Mouse (Mus musculus) frontal cortex, postnatal 14 days (tissue): ENCODE data around the gene Gm20489.

ENCODE experiments used
- DNase-seq, 2 experiments: peaks; one replicate each; pipeline ENCODE4 v3.0.0; 2022; ENCODE audit warnings: low spot score in 2 of 2

Gm20489 gene

DNA sequence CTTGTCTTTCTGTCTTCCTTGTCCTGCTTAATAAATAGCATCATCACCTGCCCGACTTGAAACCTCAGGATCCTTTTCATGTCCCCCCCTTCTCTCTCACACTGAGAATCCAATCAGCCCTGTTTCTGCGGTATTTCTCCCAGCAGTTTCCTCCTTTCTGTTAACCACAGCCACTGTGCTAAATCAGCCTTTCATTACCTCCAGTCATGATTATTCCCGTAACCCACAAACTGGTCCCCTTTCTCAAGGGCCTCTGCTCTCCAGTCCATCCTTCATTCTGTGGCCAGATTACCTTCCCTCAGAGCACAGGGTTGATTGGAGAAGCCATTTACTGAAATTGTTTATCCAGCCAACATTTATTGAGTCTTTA is at the start of gene Gm20489:
Gm20489 (minus strand) TSS at position 269 of the 370 bp plus-strand sequence.
- DNase-seq = no peak

DNA sequence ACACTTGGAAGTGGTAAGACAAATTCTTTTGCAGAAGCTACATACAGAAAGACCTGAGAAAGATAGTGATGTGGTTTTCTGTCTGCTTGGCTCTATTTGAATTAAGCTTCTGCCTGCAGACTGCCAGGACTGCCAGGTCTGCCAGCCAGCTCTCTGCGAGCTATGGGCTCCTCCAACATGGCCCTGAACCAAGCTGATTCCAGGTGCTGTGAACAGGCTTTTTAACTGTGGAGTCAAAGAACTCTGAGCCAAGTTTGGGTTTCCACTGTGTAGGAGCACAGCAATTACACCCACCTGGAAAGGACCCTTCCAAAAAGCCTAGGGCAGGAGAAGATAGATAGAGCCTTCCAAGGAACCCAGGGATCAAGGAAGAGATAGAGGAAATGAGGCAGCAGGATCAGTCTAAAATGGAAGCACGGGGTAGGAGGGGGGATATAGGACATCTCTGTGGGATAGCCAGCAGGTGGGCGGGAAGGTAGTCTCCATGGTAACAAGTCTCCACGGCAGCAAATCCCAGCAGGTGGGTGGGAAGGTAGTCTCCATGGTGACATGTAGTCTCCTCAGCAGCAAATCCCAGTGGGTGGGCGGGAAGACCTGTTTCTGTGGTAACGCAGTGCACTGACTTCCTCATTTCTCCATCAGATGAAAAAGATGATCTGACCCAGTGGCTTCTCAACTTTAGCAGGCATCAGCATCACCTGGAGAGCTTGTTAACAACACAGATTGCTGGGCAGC is 45.0 kb upstream of the Gm20489 start:
- DNase-seq = peak; percentile 64 to 78

DNA sequence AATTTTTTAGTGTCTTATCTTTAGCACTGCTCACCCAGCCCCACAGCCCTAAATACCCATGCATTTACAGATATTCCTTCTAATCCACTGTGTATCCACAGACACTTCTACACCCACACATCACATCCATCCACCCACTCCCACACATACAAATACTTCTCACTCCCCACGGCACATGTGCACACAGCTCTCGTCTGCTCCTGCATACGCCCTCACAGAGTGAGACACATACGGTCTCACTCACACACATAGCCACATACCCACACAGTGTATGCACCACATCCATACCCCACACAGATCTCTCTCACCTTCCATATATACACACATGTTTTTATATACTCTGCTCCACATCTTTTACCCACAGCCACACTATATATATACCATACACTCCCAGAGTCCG is 40.5 kb upstream of the Gm20489 start:
- DNase-seq = no peak

DNA sequence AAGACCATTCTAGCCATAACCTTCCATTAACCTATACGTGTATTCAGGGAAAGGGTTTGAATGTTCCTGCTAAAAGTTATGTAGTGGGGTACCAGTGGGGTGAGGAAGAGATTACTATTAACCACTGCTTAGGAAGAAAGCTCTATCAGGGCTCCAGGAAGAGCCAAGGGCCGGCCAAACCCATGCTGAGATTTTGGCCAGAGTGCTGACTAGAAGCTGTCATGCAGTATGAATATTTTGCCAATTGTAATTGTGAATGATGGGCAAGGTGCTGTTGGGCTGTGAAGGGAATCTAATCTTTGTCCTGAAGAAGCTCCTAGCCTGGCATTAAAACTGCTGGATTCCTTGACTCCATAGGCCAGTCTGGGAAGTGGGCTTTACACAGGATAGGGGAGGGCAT is 35.8 kb upstream of the Gm20489 start:
- no peak for DNase-seq

DNA sequence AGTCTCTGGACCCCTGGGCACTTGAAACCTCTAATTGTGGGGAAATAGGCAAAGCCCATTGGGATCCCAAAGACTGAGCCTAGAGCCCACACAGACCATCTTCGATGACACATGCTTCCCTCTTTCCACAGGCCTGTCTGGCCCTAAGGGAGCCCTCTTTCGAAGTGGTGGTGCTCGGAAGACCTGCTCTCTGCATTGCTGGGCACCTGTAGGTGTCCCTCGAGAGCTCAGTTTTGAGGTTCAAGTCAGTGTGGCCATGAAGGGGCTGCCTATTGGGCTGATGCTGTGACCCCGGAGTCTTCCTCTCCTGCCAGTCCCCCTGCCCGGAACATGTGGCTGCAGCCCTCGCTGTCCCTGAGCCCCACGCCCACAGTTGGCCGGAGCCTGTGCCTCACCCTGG is 32.8 kb upstream of the Gm20489 start:
- no peak for DNase-seq

DNA sequence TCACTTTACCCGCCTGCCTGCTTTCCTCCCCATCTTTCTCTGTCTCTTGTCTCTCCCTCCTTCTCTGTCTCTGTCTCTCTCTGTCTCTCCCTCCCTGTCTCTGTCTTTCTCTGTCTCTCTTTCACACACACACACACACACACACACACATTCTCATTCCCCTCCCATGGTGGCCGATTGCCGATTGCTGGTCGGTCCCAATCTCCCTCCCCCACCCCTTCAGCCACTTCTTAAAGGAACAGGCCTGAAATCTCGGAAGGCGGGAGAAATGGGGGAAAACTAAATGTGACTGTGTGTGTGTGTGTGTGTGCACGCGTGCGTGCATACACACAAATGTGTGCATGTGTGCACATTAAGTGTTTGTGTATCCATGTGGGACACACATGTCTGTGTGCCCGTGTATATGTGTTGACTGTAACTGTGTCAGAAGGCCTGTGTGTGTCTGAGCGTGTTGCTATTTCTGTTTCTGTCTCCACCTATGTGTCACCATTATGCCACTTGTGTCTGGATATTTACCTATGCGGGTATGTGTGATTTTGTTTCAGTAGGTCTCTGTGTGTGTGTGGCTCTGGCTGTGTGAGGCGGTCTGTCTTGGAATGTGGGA is 31.7 kb upstream of the Gm20489 start:
- DNase-seq = no peak

DNA sequence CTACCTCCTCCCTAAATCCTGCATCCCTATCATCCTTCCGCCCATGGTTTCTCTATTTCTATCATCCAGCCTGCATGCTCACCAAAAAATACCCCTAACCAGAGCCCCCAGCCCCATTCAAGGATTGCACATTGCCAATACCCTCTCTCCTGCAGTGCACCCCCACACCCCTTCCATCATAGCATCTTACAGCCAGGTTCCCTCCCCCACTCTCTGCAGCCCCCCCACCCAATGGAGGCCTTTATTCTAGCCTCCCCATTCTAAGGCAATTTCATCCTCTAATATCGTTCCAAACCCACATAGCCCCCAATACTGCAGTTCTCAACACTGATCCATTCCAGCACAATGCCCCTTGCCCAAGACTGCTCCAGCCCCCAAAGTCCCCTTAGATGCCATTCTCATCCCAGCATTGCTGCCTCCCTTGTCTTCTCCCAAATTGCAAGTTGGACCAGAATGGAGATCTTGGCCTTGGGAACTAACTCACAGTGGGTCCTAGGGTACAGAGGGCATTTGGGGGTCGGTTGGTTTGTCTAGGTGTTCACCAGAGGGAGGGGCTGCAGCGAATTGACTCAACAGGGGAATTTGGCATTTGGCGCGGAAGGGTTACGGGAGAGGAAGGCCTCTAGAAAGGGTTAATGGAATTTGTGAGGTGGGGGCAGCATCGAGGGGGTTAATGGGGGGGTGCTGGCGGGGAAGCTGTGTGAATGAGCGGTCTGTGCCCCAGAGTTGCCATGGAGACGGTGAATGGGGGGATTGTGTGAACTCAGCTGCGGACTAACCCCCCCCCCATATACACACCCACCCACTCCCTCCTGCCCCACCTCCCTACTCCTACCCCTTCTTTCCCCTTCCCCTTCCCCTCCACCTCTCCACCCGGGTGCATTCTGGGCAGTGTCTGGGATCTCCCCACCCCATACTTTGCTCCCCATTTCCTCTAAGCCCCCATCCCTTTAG is 30.9 kb upstream of the Gm20489 start:
- no peak for DNase-seq

DNA sequence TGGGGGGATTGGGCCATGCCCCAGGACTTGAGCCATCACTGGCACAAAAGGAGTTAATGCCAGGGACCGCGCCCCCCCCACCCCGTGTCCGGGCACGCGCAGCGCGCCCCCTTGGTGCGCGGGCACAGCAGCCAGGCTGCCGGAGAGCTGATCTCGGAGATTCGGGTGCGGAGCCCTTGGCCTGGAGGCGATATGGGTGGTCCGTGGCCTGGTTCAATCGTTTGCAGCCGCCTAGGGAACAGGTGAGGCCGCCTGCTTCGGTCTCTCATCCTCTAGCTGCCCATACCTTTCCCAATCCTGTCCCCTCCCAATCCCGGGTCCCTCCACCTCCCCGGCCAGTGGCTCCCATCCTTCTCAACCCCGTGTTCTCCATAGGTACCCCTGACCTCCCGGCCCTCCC is 30.2 kb upstream of the Gm20489 start, which contains the start of gene Nlgn3:
Nlgn3 (plus strand) TSS at position 114 of the 400 bp plus-strand sequence.
- DNase-seq = no peak

DNA sequence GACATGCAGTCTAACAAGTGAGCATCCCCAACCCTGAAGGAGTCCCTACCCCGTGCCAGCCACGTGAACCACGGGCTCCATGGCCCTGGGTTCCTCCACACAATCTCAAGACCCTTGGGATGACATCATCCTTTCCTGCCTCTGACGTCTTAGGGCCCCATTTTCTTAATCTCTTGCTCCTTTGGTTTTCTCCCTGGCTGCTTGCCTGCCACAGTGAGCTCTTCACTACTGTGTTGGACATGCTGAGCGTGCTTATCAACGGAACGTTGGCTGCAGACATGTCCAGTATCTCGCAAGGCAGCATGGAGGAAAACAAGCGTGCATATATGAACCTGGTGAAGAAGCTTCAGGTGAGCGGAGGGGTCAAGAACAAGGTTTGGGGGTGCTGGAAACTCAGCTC is 21.3 kb upstream of the Gm20489 start:
- DNase-seq = no peak

DNA sequence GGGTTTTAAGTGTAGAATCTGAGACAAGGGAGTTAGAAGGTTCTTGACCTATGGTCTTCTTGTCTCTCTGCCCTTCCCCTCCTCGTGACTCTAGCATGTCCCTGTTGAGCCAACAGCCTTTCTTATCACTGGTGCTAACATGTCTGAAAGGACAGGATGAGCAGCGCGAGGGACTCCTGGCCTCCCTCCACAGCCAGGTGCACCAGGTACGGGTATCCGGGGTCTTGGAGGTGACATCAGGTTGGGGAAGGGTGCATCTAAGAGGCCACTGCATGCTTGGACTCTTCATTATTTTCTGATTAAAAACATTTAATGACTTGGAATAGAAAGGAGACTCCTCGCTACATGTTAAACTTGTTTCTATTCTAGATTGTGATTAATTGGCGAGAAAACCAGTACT is 20.2 kb upstream of the Gm20489 start:
- DNase-seq = no peak

DNA sequence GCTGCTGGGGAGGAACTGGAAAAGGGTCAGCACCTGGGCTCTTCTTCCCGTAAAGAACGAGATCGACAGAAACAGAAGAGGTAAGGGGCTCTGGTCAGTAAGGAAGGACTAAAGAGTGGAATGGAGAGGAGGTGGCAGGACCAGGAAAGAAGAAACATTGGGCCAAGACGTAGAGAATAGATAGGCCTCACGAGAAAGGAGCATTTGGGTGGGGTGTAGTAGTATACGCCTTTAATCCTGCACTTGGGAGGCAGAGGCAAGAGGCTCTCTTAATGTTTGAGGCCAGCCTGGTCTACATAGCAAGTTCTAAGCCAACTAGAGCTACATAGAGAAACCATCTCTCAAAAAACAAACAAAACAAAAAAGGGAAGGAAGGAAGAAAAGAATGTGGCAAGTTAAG is 19.6 kb upstream of the Gm20489 start:
- no peak for DNase-seq

DNA sequence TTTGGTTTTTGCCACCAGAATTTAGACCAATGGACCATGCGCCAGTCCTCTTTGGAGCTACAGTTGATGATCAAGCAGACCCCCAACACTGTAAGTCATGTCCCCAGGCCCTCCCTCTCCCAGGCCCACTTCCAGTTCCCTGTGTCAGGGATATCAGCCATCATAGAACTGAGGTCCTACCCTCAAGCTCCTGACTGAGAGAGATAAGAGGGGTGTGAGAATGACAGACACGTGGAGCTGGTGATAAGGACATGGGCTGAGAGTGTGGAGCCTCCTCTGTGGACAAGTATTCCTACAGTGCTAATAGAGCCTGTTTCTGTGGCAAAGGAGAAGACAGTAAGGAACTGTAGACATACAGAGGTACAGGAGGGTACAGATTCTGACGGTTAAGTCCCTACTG is 18.7 kb upstream of the Gm20489 start:
- DNase-seq = no peak

DNA sequence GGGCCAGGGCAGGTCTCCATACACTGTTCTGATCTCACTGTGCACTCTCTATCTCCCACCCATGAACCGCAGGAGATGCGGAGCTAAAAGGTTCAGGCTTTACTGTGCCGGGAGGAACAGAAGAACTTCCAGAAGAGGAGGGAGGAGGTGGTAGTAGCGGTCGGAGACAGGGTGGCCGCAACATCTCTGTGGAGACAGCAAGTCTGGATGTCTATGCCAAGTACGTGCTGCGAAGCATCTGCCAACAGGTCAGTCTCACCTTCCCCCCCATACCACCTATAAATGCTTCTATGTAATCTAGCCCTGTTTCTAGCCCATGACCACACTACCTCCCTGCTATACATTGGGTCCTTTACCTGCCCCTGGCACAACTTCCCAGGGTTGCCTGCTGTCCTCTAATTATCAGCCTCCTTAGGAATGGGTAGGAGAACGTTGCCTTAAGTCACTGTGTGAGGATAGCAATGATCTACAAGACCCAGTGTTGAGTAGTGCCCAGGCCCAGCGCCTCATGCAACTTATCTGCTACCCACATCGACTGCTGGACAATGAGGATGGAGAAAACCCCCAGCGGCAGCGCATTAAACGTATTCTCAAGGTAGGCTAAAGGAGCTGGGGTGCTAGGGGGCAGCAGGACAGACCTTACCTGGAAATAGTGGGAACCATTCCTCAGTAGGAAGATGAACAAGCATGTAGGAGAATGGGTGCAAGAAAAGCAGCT is 17.3 kb upstream of the Gm20489 start:
- no peak for DNase-seq

DNA sequence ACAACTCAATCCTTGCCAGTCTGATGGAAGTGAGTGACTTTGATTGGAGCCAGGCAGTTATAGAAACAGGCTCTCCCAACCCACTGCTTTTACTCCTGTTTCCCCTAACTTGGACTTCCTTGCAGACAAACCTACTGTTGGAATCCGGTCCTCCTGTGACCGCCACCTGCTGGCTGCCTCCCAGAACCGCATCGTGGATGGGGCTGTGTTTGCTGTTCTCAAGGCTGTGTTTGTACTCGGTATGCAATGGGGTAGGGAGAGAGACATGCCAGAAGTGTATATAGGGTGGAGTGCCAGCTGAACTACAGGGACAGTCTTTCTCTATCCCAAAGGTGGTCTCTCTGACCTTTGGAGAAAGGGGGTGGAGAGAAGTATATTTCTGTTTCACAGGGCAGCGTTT is 16.7 kb upstream of the Gm20489 start:
- DNase-seq = peak in 1 of 2 experiments; percentile 48

DNA sequence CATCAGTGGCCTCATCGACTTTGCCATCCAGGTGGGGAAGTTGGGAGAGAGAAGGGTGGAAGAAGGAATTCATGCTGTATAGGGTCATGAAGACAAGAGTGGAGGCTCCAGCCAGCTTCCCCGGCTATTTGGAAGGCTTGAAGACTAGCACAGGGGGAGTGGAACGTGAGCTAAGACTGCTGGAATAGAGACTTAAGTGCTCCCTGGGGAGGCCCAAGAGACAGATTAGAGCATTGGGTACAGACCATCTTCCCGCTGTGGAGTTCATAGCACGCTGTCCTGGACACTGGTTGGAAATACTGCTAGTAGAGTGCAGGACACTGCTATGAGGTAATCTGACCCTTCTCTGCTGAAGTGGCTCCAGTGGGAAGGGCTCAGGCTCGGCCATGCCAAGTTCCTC is 14.0 kb upstream of the Gm20489 start:
- DNase-seq = no peak

DNA sequence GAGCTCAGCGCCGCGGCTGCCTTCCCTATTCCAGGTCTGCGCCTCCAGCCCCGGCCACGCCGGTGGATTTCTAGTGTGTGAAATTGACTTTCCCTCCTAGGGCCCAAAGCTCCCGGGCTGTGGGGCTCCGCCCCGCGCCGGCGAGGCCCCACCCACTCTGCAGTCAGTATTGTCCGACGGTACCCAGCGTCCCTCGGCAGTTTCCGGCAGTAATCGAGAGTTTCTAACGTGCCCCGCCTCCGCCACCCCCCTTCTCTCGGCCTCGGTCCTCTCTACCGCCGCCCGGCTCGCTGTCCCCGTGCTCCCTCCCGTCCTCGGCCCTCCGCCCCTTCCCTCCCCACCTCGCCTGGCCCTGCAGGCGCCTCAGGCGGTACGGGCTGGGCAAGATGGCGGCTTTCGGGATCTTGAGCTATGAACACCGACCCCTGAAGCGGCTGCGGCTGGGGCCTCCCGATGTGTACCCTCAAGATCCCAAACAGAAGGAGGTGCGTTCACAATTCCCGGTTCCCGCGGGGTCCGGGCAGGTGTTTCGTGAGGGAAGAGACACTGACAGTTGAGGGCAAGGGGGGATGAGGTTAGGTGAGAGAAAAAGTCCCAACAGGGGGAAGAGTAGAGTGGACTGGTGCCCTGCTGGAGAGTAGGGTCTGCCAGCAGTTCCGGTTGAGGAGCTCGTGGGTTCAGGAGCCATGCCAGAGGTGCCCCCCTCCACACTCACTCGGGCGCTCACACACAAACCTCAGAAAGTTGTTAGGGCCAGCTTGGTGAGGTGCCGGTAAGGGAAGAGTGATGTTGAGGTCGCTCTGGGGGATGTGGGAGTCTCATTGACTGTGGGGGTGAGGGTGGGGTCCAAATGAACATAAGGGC is 5.3 kb upstream of the Gm20489 start, which contains the start of gene Med12:
Med12 (plus strand) TSS at position 156 of the 864 bp plus-strand sequence.
- DNase-seq = peak; percentile 60 to 67

DNA sequence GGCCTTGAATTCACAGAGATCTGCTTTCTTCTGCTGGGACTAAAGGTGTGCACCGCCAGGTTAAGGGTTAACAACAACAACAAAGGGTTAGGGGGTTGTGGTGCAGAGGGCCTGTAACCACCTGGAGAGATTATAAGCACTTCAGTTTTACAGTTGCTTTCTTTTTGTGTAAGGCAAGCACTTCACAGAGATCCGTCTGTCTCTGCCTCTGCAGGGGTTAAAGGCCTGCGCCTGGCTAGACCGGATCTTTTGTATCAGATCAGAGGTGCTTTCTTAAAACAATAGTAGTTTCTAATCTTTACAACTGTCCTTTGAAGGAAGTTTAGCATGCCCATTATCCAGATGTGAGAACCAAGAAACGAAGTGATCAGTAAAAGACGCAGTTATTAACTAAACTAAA is 4.6 kb upstream of the Gm20489 start:
- no peak for DNase-seq

DNA sequence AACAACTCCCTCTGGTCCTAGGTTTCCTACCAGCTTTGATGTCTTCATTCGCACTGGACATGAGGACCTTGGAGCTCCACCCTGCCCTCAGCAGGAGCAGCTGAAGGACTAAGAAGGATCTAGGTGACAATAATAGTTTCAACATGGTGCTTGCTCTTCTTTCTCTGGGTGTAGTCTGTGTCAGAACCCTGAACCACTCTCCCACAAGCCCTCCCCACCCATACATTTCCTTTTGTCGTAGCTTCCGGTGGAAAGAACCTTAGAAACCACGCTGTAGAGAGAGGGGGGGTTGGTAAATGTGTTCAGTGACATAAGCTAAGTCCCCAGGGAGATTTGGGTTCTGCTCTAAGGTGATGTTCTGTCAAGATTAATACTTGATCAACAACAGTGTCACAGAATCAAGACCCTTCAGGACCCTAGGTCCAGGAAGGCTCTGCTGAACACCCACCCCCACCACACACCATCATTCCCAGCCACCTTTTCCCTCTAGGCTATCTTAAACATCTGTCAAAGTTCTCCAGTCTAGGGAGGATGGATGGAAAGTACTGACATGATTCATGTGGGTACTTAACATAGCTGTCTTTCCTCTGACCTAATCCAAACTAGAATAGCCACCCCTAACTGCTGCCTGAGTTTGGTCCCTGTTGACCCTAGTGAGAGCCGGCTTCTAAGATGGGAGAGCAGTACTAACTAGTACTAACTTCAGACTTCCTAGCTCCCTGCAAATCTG is 633 bp downstream of the Gm20489 start, which contains the start of gene Il2rg:
Il2rg (minus strand) TSS at position 231 of the 730 bp plus-strand sequence.
- DNase-seq = no peak

DNA sequence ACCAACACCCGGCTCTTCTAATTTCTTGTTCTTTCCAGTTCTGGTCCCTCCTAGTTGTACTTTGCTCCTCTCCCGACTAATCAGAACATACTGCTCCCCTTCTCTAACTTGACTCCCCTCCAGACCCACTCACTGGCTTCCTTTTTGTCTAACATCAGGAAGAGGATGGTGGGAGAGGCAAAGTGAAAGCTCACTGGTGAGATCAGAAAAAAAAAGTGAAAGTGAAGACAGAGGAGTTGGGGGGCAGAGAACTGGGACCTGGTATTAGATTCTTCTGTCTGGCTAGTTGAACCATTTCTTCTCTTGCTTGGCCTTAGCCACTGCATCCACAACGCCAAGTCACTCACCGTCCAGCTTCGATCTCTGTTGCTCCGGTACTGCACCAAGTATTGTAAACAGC is 2.2 kb downstream of the Gm20489 start:
- DNase-seq = no peak

DNA sequence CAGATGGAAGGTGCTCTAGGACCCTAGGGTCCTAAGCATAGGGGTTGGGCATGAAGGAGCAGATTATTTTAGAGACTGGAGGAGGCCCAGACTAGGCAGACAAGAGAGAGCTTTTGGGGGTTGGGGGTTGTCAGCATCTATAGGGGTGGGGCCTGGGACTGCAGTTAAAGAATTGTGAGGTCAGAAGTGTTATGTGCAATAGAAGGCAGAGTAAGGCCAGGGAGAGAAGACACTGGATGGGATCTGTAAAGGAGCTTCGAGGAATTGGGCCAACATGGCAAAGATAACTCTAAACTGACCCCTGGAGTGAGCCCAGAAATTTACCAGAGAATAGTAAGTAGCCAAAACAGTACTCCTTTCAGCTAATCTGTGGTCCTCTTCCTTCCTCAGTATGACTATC is 4.9 kb downstream of the Gm20489 start, which contains the start of gene Gm614:
Gm614 (minus strand) TSS at position 101 of the 400 bp plus-strand sequence.
- DNase-seq = no peak
